Mouse (Mus musculus): ENCODE data around the gene Plekhg4.

Gene Plekhg4

GRCm38 (mm10) chr8:105403467-105403866 is 30.4 kb downstream of the Plekhg4 start:
- no peak for DNase-seq (ENCODE audit: low spot score)

- DNase-seq (ENCODE audit: low spot score): no peak
Observed at GRCm38 (mm10) chr8:105404496-105404895, 31.4 kb downstream of the Plekhg4 start.

DNA sequence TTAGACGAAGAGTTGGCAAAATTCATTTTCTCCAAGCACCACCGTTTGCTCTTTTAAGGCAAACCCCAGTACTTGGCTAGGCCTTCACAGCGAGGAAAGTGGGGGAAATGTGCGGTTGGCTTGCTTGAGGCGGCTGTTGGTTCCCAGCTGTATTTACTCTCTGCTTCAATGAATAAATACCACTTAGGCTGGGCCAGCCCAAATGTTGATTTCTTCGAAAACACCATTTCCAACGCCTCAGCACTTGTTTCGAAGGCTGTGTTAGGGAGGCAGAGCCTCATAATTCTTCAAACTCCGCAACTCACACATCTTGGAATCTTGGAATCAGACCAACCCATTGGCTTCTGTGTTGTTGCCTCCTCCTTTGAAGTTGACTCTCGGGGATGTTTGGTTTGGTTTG is 33.3 kb downstream of the Plekhg4 start:
- no peak for DNase-seq (ENCODE audit: low spot score)

DNA sequence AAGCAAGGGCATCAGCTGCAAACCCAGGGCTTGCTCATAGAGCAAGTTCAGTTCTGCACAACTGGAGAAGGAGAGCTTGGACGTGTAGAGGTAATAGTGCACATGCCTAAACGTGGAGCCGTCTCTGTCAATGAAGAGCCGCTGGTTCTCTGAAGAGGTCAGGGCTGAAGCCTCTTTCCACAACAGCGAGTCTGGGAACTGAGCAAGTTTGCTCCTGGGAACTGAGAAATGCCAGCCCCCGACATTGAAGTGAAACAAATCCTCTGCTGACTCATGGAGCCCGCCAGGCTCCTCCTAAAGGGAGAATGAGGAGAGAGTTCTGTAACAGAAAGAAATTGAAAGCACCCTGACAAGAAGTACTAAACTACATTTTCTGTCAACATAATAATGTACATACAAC is 35.3 kb downstream of the Plekhg4 start:
- DNase-seq (ENCODE audit: low spot score): no peak

DNA sequence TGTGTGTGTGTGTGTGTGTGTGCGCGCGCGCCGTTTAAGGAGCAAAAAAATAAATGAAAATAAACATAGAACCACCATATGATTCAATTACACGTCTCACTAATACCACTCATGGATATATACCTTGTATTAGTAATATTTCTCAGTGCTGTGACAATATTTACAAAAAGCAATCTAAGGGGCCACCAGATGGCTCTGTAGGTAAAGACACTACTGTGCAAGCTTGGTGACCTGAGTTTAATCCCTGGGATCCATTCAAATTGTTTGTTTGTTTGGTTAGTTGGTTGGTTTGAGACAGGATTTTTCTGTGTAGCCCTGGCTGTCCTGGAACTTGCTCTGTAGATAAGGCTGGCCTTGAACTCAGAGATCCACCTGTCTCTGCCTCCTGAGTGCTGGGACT is 36.9 kb downstream of the Plekhg4 start:
- no peak for DNase-seq (ENCODE audit: low spot score)

GRCm38 (mm10) chr8:105413391-105413790 is 40.3 kb downstream of the Plekhg4 start, which contains the start of the genes Kctd19 and Lrrc36:
Gene Kctd19, minus strand, starts transcription at chr8:105413502.
Gene Lrrc36, plus strand, starts transcription at chr8:105413571.
- DNase-seq (ENCODE audit: low spot score): no peak

DNA sequence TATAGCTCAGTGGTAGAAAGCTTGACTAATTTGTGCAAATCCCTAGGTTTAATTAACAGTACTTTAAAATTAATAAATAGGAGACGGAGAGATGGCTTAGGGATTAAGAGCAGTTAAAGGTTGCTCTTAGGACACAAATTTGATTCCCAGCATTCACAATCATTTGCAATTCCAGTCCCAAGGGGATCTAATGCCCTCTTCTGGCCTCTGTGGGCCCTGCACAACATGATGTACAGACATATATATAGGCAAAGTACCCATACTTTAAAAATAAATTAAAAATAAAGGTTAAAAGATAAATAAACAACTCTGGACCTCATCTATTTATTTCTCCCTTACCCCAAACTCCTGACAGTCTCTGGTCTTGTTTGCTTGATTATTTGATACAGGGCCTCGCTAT is 45.9 kb downstream of the Plekhg4 start:
- DNase-seq (ENCODE audit: low spot score): no peak

DNA sequence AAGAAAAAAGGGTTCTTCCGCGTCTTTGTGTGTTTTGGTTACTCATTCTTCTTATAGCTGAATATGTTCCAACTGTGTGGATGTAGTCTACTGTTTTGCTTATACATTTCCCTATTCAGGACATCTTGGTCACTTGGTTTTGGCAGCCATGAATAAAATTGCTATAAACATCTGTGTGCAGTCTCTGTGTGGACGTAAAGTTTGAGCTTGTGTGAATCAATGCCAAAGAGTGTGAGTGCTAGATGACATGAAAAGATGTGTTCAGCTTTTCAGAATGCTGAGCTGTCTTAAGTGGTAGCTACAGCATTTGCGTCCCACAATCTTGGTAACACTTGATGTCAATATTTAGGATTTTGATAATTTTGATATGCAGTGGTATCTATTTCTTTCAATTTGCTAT is 46.7 kb downstream of the Plekhg4 start:
- no peak for DNase-seq (ENCODE audit: low spot score)

DNA sequence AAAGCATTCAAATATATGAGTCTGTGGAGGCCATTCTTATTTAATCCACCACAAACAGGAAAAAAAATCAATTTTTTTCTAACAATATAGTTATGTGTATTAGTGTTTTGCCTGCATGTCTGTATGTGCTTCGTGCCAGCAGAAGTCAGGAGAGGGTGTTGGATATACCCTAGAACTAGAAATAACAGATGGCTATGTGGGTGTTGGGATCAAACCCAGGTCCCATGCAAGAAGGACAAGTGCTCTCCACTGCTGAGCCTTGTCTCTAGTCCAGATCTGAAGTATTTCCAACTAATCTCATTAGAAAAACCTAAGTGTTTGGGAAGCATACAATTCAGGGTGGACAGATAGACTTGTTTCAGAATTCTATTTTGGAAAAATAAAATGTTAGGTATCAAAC is 48.9 kb downstream of the Plekhg4 start:
- no peak for DNase-seq (ENCODE audit: low spot score)

GRCm38 (mm10) chr8:105426878-105427277 is 53.8 kb downstream of the Plekhg4 start:
- no peak for DNase-seq (ENCODE audit: low spot score)

- DNase-seq (ENCODE audit: low spot score): no peak
Observed at GRCm38 (mm10) chr8:105431743-105432515, 58.9 kb downstream of the Plekhg4 start.

Measured in ovary, postnatal 10 days (tissue).